Mouse (Mus musculus): ENCODE measurements around the gene Tnrc6b. TPM values are rescaled to one million over a fixed set of nuclear protein-coding genes. Genes with fewer than 3 reads are reported as not detected.

The Tnrc6b gene
- polyA plus RNA-seq, 1 experiment from 2014 or later: 6.5 TPM

- Histone ChIP-seq H3K9me3 (ENCODE audit: control insufficient read depth) (no peaks in the 10 kb centered on the region), H3K4me1 (replicated peaks; ENCODE audit: control insufficient read depth, insufficient read depth, low read length) (peaks cover 5% of the 10 kb centered on the region; the same call in 1 of the 2 replicates), H3K36me3 (ENCODE audit: control insufficient read depth, insufficient read depth) (no peaks in the 10 kb centered on the region), H3K9ac (ENCODE audit: low read depth, low read length) (no peak overlapping the region), H3K27me3 (replicated peaks; ENCODE audit: control insufficient read depth, insufficient read depth, low read length) (no peaks in the 10 kb centered on the region), H3K4me2 (replicated peaks; ENCODE audit: low read depth) (no peak overlapping the region), H3K27ac (ENCODE audit: low read depth, low read length) (no peak overlapping the region), H3K4me3 (ENCODE audit: low read depth, low read length) (no peak overlapping the region)
- WGBS: 16% methylated on average over 1 of the region's 1 CpGs
- ATAC-seq: no peak
- no peak for TF ChIP-seq CTCF (IDR thresholded peaks at IDR 0.05; ENCODE audit: low read depth)
Observed at GRCm38 (mm10) chr15:80801597-80801996, 90.5 kb downstream of the Tnrc6b start.

- H3K27me3 ChIP-seq (replicated peaks; ENCODE audit: control insufficient read depth, insufficient read depth, low read length): no peaks in the 10 kb centered on the region
- H3K36me3 ChIP-seq (ENCODE audit: control insufficient read depth, insufficient read depth): no peaks in the 10 kb centered on the region
- 22% methylated on average over 5 of the region's 5 CpGs for WGBS
- H3K4me2 ChIP-seq (replicated peaks; ENCODE audit: low read depth): no peak overlapping the region
- H3K9me3 ChIP-seq (ENCODE audit: control insufficient read depth): no peaks in the 10 kb centered on the region
- H3K4me3 ChIP-seq (ENCODE audit: low read depth, low read length): no peak overlapping the region
- H3K4me1 ChIP-seq (replicated peaks; ENCODE audit: control insufficient read depth, insufficient read depth, low read length): 0 out of 2 replicates have a peak, but pooled peaks cover 4% of the 10 kb centered on the region
- ATAC-seq: peak; percentile 43; the same call in 1 of the 2 replicates
- TF ChIP-seq CTCF (IDR thresholded peaks at IDR 0.05; ENCODE audit: low read depth): no peak
- no peak overlapping the region for H3K27ac ChIP-seq (ENCODE audit: low read depth, low read length)
- H3K9ac ChIP-seq (ENCODE audit: low read depth, low read length): no peak overlapping the region
Observed at GRCm38 (mm10) chr15:80807162-80807561, 96.0 kb downstream of the Tnrc6b start.

DNA sequence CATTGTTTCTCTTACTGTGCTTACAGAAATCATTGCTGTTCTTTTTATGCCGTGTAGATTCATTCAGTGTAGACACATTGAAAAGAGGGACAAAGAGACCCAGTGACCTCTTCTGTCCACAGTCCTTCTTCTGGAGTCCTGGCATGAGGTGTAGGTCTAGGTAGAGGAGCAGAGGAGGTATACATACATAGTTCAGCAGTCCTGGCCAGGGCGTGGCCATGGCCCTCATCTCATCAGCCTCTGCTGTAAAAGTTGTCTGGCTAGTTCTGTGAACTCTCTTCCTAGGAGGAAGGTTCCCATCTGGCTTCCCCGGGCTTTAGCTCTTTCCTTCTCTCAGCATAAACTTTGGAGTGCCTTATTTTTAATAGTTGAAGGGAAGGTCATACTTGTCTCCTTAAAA is 99.1 kb downstream of the Tnrc6b start:
- H3K9me3 ChIP-seq (ENCODE audit: control insufficient read depth): no peaks in the 10 kb centered on the region
- H3K27ac ChIP-seq (ENCODE audit: low read depth, low read length): no peak overlapping the region
- no peaks in the 10 kb centered on the region for H3K27me3 ChIP-seq (replicated peaks; ENCODE audit: control insufficient read depth, insufficient read depth, low read length)
- no peaks in the 10 kb centered on the region for H3K36me3 ChIP-seq (ENCODE audit: control insufficient read depth, insufficient read depth)
- no peak overlapping the region for H3K4me2 ChIP-seq (replicated peaks; ENCODE audit: low read depth)
- 35% methylated on average over 3 of the region's 3 CpGs for WGBS
- H3K4me3 ChIP-seq (ENCODE audit: low read depth, low read length): no peak overlapping the region
- no peak for TF ChIP-seq CTCF (IDR thresholded peaks at IDR 0.05; ENCODE audit: low read depth)
- peak; percentile 45; the same call in 1 of the 2 replicates for ATAC-seq
- H3K4me1 ChIP-seq (replicated peaks; ENCODE audit: control insufficient read depth, insufficient read depth, low read length): 0 out of 2 replicates have a peak, but pooled peaks cover 8% of the 10 kb centered on the region
- no peak overlapping the region; the same call in 1 of the 2 replicates for H3K9ac ChIP-seq (ENCODE audit: low read depth, low read length)

- WGBS: 47% methylated on average over 4 of the region's 4 CpGs
- H3K27ac ChIP-seq (ENCODE audit: low read depth, low read length): no peak overlapping the region
- no peak for ATAC-seq
- no peak overlapping the region for H3K4me3 ChIP-seq (ENCODE audit: low read depth, low read length)
- no peaks in the 10 kb centered on the region for H3K36me3 ChIP-seq (ENCODE audit: control insufficient read depth, insufficient read depth)
- H3K4me1 ChIP-seq (replicated peaks; ENCODE audit: control insufficient read depth, insufficient read depth, low read length): 0 out of 2 replicates have a peak, but pooled peaks cover 8% of the 10 kb centered on the region
- no peaks in the 10 kb centered on the region for H3K9me3 ChIP-seq (ENCODE audit: control insufficient read depth)
- H3K9ac ChIP-seq (ENCODE audit: low read depth, low read length): no peak overlapping the region
- no peak overlapping the region for H3K4me2 ChIP-seq (replicated peaks; ENCODE audit: low read depth)
- TF ChIP-seq CTCF (IDR thresholded peaks at IDR 0.05; ENCODE audit: low read depth): peak; percentile 33; the same call in 1 of the 2 replicates
- no peaks in the 10 kb centered on the region for H3K27me3 ChIP-seq (replicated peaks; ENCODE audit: control insufficient read depth, insufficient read depth, low read length)
Observed at GRCm38 (mm10) chr15:80812840-80813239, 101.7 kb downstream of the Tnrc6b start.

GRCm38 (mm10) chr15:80814792-80815191 is 103.7 kb downstream of the Tnrc6b start:
- 0 out of 2 replicates have a peak, but pooled peaks cover 8% of the 10 kb centered on the region for H3K4me1 ChIP-seq (replicated peaks; ENCODE audit: control insufficient read depth, insufficient read depth, low read length)
- TF ChIP-seq CTCF (IDR thresholded peaks at IDR 0.05; ENCODE audit: low read depth): no peak
- no peak overlapping the region for H3K27ac ChIP-seq (ENCODE audit: low read depth, low read length)
- no peak overlapping the region for H3K4me3 ChIP-seq (ENCODE audit: low read depth, low read length)
- no peak for ATAC-seq
- no peaks in the 10 kb centered on the region for H3K9me3 ChIP-seq (ENCODE audit: control insufficient read depth)
- H3K9ac ChIP-seq (ENCODE audit: low read depth, low read length): no peak overlapping the region
- H3K36me3 ChIP-seq (ENCODE audit: control insufficient read depth, insufficient read depth): no peaks in the 10 kb centered on the region
- H3K4me2 ChIP-seq (replicated peaks; ENCODE audit: low read depth): no peak overlapping the region
- 74% methylated on average over 7 of the region's 7 CpGs for WGBS
- H3K27me3 ChIP-seq (replicated peaks; ENCODE audit: control insufficient read depth, insufficient read depth, low read length): no peaks in the 10 kb centered on the region

- no peak overlapping the region for H3K27ac ChIP-seq (ENCODE audit: low read depth, low read length)
- H3K9ac ChIP-seq (ENCODE audit: low read depth, low read length): no peak overlapping the region
- ATAC-seq: no peak
- no peaks in the 10 kb centered on the region for H3K4me1 ChIP-seq (replicated peaks; ENCODE audit: control insufficient read depth, insufficient read depth, low read length)
- no peak for TF ChIP-seq CTCF (IDR thresholded peaks at IDR 0.05; ENCODE audit: low read depth)
- H3K27me3 ChIP-seq (replicated peaks; ENCODE audit: control insufficient read depth, insufficient read depth, low read length): no peaks in the 10 kb centered on the region
- WGBS: 38% methylated on average over 1 of the region's 1 CpGs
- no peak overlapping the region for H3K4me2 ChIP-seq (replicated peaks; ENCODE audit: low read depth)
- no peak overlapping the region for H3K4me3 ChIP-seq (ENCODE audit: low read depth, low read length)
- H3K9me3 ChIP-seq (ENCODE audit: control insufficient read depth): no peaks in the 10 kb centered on the region
- H3K36me3 ChIP-seq (ENCODE audit: control insufficient read depth, insufficient read depth): 0 out of 2 replicates have a peak, but pooled peaks cover 3% of the 10 kb centered on the region
Observed at GRCm38 (mm10) chr15:80822276-80822675, 111.2 kb downstream of the Tnrc6b start.

Data from intestine, postnatal 0 days (tissue).